Mouse (Mus musculus) embryonic facial prominence, embryonic 12.5 days (tissue): Measurements from ENCODE around the gene C2cd3. TPM values are rescaled to one million over a fixed set of nuclear protein-coding genes. Genes with fewer than 3 reads are reported as not detected.

Experiments used
- ATAC-seq: fragments of 200-750 bp; cut with Nextera tagmentation; 2 replicates; pipeline ENCODE4 v1.8.0; 2017; ENCODE audit not compliant: insufficient number of reproducible peaks, insufficient read depth, low FRiP score, low TSS enrichment
- H3K27ac ChIP-seq: fragments of 300-500 bp; sonication (generic); 2 replicates; pipeline ENCODE4 v1.5.1; 2016; ENCODE audit warnings: mild to moderate bottlenecking
- H3K27me3 ChIP-seq: fragments of 300-500 bp; sonication (generic); 2 replicates; pipeline ENCODE4 v1.6.1; 2016; ENCODE audit warnings: mild to moderate bottlenecking, moderate library complexity
- H3K36me3 ChIP-seq: fragments of 300-500 bp; sonication (generic); 2 replicates; pipeline ENCODE4 v1.6.1; 2016; ENCODE audit warnings: mild to moderate bottlenecking
- H3K4me1 ChIP-seq: fragments of 300-500 bp; sonication (generic); 2 replicates; pipeline ENCODE4 v1.6.1; 2016
- H3K4me2 ChIP-seq: fragments of 300-500 bp; sonication (generic); replicated peaks from 2 replicates; pipeline ENCODE4 v1.6.1; 2016; ENCODE audit warnings: mild to moderate bottlenecking, moderate library complexity
- H3K4me3 ChIP-seq: fragments of 300-500 bp; sonication (generic); 2 replicates; pipeline ENCODE4 v1.5.1; 2016; ENCODE audit warnings: mild to moderate bottlenecking
- H3K9ac ChIP-seq: fragments of 300-500 bp; sonication (generic); 2 replicates; pipeline ENCODE4 v1.6.1; 2016; ENCODE audit warnings: mild to moderate bottlenecking, moderate library complexity
- H3K9me3 ChIP-seq: fragments of 300-500 bp; sonication (generic); 2 replicates; pipeline ENCODE4 v1.6.1; 2016; ENCODE audit warnings: mild to moderate bottlenecking, moderate library complexity
- WGBS: fragments of 180-500 bp; shearing (Covaris S2); methylation state at CpG from one replicate; pipeline ENCODE4 v1.1.7; 2016; 5-methylcytosine and 5-hydroxymethylcytosine counted together
- polyA plus RNA-seq: library from polyadenylated mRNA; unstranded; fragments of >200 nt; fragmentation: Nextera tagmentation; extraction: Ambion mirVana; gene quantifications from 2 replicates; pipeline ENCODE4 v1.2.1, GENCODE M21; 2016

Gene C2cd3
- polyA plus RNA-seq, 1 experiment from 2014 or later = 32.6 TPM

DNA sequence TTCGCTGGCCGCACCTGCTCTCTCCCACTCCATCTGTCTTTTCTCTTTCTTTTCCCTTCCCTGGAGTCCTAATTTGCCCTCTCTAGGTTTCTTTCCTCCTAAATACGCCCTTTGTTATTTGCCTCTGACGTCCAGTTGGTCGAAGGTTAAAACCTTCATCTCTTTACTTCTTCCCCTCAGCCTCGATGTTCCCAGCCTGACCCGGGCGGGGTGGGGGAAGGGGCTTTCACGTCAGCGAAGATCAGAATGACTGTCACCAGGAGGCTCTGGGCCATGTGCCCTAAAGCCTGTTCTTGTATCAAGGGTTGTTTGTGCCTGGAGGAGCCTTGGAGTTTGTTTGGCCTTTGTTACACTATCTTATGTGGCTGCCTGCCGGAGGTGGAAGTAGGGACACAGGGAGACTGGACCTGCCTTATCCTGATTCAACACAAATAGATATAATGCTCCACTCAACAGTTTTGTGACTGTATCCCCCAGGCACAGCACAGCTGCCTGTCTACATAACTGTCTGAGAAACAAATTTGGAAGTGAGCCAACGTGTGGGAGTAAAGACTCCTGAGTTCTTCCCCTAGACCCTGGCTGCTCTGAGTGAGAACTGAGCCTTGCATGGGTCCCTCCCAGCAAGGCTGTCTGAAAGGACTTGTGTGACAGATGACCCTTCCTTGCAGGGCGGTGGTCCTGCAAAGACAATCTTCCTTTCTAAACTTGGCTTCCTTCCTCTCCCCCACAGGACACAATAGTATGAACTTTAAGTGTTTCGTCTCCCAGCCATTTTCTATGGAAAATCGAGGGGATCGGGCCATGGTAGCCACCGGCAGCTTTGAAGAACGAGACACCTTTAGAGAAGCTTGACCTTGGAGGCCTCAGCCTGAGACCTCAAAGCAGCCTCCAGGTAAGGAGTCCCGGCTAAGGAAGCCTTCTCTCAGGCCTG is 121.7 kb downstream of the C2cd3 start:
- WGBS = 35% methylated on average over 19 of the region's 19 CpGs
- Histone ChIP-seq H3K4me3 (peak overlapping the region; percentile 47), H3K4me2 (peak overlapping the region; percentile 95), H3K36me3 (peaks cover 20% of the 10 kb centered on the region), H3K27ac (peak overlapping the region; percentile 69; the same call in 1 of the 2 replicates), H3K4me1 (peaks cover 44% of the 10 kb centered on the region), H3K27me3 (0 out of 2 replicates have a peak, but pooled peaks cover 9% of the 10 kb centered on the region), H3K9me3 (no peaks in the 10 kb centered on the region), H3K9ac (peak overlapping the region; percentile 38)
- no peak; the same call in 1 of the 2 replicates for ATAC-seq

DNA sequence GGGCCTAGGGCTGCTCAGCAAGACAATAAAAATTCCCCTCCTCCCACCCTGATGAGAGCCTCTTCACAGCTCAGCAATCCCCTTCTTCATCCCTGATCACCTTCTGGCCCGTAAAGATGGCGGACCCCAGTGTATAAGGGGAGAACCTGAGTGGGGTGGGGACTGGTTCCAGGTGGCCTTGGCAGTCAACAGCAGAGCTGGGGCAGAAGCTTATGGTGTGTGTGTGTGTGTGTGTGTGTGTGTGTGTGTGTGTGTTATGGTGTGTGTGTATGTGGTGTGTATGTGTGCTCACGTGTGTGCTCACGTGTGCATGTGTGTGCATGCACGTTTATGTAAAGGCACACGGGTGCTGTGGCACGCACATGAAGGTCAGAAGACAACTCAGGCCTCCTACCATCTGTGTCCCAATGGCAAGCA is 122.4 kb downstream of the C2cd3 start:
- peak overlapping the region; percentile 69; the same call in 1 of the 2 replicates for H3K27ac ChIP-seq
- peaks cover 44% of the 10 kb centered on the region for H3K4me1 ChIP-seq
- H3K4me3 ChIP-seq = peak overlapping the region; percentile 47
- ATAC-seq = no peak
- H3K36me3 ChIP-seq = peaks cover 25% of the 10 kb centered on the region
- no peak overlapping the region for H3K9ac ChIP-seq
- no peaks in the 10 kb centered on the region for H3K9me3 ChIP-seq
- H3K4me2 ChIP-seq = peak overlapping the region; percentile 95
- H3K27me3 ChIP-seq = 0 out of 2 replicates have a peak, but pooled peaks cover 9% of the 10 kb centered on the region
- WGBS = 86% methylated on average over 7 of the region's 7 CpGs

DNA sequence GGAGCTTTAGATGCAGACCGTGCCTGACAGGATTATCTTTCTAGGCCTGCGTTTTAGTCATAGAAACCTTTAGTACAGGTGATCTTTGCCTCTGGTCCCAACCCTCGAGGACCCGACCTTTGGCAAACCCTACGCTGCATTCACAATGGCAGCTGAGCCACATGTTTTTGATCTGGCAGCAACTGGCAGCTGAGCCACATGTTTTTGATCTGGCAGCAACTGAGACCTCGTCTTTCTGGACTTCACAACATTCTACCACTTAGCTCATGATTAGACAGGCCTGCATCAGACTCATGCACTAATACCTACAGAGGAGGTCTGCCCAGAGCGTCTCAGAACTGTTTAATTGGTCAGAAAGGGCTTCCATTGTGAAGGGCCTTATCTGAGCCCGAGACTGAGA is 123.0 kb downstream of the C2cd3 start:
- Histone ChIP-seq H3K9ac (no peak overlapping the region), H3K9me3 (no peaks in the 10 kb centered on the region), H3K4me1 (peaks cover 44% of the 10 kb centered on the region), H3K4me2 (peak overlapping the region; percentile 95), H3K36me3 (peaks cover 30% of the 10 kb centered on the region), H3K4me3 (peak overlapping the region; percentile 22), H3K27ac (peak overlapping the region; percentile 86), H3K27me3 (0 out of 2 replicates have a peak, but pooled peaks cover 9% of the 10 kb centered on the region)
- ATAC-seq = no peak
- 18% methylated on average over 8 of the region's 8 CpGs for WGBS

DNA sequence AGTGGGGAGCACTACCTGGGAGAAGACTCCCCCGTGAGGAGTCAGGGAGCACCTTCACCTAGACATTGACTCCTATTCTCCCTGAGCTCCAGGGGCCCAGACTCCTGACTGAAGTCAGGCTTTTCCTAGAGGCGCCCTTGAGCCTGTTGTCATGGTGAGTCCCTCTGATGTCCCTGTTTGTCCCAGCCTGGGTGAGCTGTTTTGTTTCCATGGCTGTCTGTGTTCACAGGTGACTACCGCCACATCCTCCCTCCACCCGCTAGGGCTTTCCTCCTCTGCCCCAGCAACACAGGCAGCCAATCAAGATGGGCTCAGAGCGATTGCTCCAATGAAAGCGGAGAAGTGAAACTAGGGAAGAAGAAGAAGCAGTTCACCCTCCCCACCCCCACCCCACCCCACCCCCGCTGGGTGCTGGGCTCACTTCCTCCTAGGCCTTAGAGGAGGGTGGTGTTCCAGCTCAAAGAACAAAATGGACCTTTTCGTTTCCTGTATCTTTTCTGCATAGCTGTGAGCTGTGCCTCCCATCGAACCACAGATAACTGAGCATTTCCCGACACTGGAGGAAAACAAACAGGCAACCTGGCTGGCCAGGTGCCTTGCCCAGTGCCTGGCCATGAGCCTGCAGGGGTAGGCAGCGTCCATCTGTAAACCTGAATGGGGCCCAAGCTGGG is 123.7 kb downstream of the C2cd3 start:
- Histone ChIP-seq H3K36me3 (peaks cover 30% of the 10 kb centered on the region), H3K27ac (peak overlapping the region; percentile 86), H3K27me3 (0 out of 2 replicates have a peak, but pooled peaks cover 9% of the 10 kb centered on the region), H3K9me3 (no peaks in the 10 kb centered on the region), H3K4me2 (peak overlapping the region; percentile 95), H3K4me3 (peak overlapping the region; percentile 22), H3K4me1 (peaks cover 44% of the 10 kb centered on the region), H3K9ac (0 out of 2 replicates have a peak overlapping the region, but pooled peaks have one; percentile 12)
- 25% methylated on average over 11 of the region's 11 CpGs for WGBS
- ATAC-seq = peak; percentile 19; the same call in 1 of the 2 replicates

DNA sequence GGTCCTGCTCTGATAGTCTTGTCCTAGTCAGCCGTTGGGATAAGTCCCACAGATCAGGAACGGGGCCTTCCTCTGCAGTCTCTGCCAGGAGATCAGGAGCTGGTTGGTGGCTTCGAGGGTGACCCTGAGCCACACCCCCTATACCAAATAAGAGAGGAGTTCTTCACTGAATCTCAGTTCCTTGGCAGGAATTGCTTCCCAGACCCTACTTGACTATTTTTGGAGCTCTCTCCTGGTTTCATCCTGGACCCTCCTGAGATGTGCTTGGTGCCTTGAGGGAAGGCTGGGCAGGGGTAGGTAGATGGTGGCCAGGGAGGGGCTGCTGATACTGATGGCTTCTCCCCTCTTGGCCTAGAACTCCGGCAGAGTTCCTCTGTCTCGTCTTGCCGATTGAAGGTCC is 124.3 kb downstream of the C2cd3 start:
- Histone ChIP-seq H3K4me1 (peaks cover 44% of the 10 kb centered on the region), H3K9ac (no peak overlapping the region)
- WGBS = 82% methylated on average over 6 of the region's 6 CpGs

DNA sequence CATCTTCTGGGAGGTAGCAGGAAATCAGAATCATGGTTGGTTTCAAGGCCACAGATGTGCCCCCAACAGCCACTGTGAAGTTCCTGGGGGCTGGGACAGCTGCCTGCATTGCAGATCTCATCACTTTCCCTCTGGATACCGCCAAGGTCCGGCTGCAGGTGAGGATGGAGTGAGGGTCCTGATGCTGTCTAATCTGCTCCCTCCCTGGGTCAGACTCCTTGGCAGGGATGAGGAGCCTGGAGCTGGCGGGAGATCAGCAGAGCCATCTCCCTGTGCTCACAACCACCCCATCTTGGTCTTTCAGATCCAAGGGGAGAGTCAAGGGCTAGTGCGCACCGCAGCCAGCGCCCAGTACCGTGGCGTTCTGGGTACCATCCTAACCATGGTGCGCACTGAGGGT is 124.8 kb downstream of the C2cd3 start:
- Histone ChIP-seq H3K4me3 (no peak overlapping the region), H3K4me1 (peaks cover 44% of the 10 kb centered on the region), H3K9ac (no peak overlapping the region), H3K9me3 (no peaks in the 10 kb centered on the region), H3K4me2 (no peak overlapping the region; the same call in 1 of the 2 replicates), H3K36me3 (peaks cover 30% of the 10 kb centered on the region), H3K27me3 (0 out of 2 replicates have a peak, but pooled peaks cover 9% of the 10 kb centered on the region), H3K27ac (no peak overlapping the region)
- 97% methylated on average over 9 of the region's 9 CpGs for WGBS
- ATAC-seq = no peak

More for the DNA sequence above, 124.3 kb downstream of the C2cd3 start:
- H3K27me3 ChIP-seq = 0 out of 2 replicates have a peak, but pooled peaks cover 9% of the 10 kb centered on the region
- peak overlapping the region; percentile 95 for H3K4me2 ChIP-seq
- peak overlapping the region; percentile 86 for H3K27ac ChIP-seq
- H3K4me3 ChIP-seq = no peak overlapping the region
- no peaks in the 10 kb centered on the region for H3K9me3 ChIP-seq
- no peak for ATAC-seq
- H3K36me3 ChIP-seq = peaks cover 30% of the 10 kb centered on the region

DNA sequence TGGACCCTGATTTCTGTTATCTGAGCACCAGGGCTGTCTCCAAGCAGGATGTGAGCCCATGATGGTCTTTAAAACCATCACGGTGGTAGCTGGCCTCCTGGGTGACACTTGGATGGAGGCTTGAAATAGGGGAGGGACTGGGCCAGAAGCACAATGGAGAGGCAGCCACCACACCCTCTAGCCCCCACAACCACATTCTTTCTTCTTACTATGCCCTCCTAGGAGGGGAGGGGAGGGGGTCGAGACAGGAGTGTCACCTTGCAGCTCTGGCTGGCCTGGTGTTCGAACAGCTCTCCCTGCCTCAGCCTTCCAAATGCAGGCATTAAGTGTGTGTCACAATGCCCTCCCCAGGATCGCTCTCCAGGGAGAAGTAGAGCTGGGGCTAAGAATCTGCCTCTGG is 125.4 kb downstream of the C2cd3 start:
- no peak for ATAC-seq
- Histone ChIP-seq H3K9me3 (no peaks in the 10 kb centered on the region), H3K4me3 (no peak overlapping the region), H3K36me3 (peaks cover 30% of the 10 kb centered on the region), H3K27ac (no peak overlapping the region), H3K4me1 (peaks cover 44% of the 10 kb centered on the region), H3K27me3 (0 out of 2 replicates have a peak, but pooled peaks cover 8% of the 10 kb centered on the region), H3K9ac (no peak overlapping the region), H3K4me2 (no peak overlapping the region)
- 84% methylated on average over 4 of the region's 4 CpGs for WGBS

DNA sequence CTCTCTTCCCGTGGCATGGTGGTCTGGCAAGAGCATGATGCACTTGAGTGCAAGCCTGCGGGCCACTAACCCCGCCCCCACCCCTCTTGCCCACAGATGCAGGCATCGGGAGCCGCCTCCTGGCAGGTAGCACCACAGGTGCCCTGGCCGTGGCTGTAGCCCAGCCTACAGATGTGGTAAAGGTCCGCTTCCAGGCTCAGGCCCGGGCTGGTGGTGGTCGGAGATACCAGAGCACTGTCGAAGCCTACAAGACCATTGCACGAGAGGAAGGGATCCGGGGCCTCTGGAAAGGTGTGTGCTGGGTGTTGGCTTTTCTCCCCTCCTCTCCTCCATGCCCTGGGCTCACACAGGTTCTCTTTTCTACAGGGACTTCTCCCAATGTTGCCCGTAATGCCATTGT is 125.9 kb downstream of the C2cd3 start:
- Histone ChIP-seq H3K9ac (no peak overlapping the region), H3K4me2 (no peak overlapping the region), H3K4me3 (no peak overlapping the region), H3K27me3 (0 out of 2 replicates have a peak, but pooled peaks cover 2% of the 10 kb centered on the region), H3K9me3 (no peaks in the 10 kb centered on the region), H3K36me3 (peaks cover 30% of the 10 kb centered on the region), H3K4me1 (peaks cover 39% of the 10 kb centered on the region), H3K27ac (no peak overlapping the region)
- no peak for ATAC-seq
- 90% methylated on average over 13 of the region's 13 CpGs for WGBS

DNA sequence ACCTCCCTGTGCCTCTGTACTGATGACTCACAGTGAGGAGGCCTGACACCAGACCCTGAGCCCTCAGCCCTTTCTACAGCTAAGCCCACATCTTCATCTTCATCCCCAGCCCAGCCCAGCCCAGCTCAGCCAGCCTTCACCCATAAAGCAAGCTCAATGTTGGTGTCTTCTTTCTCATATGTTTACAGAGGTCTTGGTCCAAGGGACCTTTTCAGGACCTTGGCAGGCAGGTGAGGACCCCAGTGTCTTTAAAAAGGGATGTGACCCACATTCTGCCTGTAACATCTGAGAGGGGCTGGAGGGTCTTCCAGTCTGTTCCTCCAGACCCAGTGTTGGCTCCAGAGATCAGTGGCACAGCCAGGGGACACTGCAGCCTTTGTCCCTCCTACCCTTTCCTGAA is 127.4 kb downstream of the C2cd3 start:
- H3K4me1 ChIP-seq = peaks cover 24% of the 10 kb centered on the region
- no peak for ATAC-seq

DNA sequence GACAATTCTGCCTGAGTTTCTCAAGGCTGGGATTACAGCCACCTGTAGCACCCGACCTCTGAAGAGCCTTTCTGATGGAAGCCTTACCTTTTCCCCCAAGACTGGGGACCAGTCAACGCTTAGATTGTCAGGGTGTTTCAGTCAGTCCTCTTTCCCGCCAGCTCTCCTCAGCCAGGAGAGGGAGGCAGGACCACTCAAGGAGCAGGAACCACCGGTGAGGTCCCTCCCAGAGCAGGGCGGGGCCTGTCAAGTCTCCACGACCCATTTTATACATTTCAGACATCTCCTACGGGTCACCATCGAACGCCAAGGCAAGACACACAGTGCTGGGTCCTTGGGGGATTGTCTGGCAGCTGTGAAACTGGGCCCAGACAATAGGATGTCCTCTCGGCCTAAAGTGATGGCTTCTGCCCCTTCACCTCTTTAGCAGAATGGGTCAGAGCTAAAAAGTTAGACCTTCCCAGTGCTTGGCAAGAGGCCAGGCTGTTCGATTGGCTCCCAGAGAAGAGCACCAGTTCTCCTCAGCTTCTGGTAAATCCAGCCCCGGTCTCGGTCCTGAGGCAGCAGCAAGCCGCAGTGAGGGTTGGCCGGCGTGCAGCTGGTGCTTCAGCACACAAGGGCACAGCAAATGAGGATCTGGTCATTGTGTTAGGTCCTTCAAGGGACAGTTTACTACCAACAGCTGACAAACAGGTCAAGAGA is 128.4 kb downstream of the C2cd3 start:
- no peak overlapping the region for H3K4me3 ChIP-seq
- H3K9me3 ChIP-seq = no peaks in the 10 kb centered on the region
- H3K27me3 ChIP-seq = no peaks in the 10 kb centered on the region
- WGBS = 73% methylated on average over 16 of the region's 16 CpGs
- no peak overlapping the region for H3K9ac ChIP-seq
- H3K27ac ChIP-seq = no peak overlapping the region
- peaks cover 30% of the 10 kb centered on the region for H3K36me3 ChIP-seq
- peaks cover 17% of the 10 kb centered on the region for H3K4me1 ChIP-seq
- H3K4me2 ChIP-seq = no peak overlapping the region
- ATAC-seq = no peak

More for the DNA sequence above, 127.4 kb downstream of the C2cd3 start:
- no peak overlapping the region for H3K4me2 ChIP-seq
- H3K36me3 ChIP-seq = peaks cover 30% of the 10 kb centered on the region
- no peaks in the 10 kb centered on the region for H3K9me3 ChIP-seq
- no peak overlapping the region for H3K4me3 ChIP-seq
- no peak overlapping the region for H3K27ac ChIP-seq
- H3K27me3 ChIP-seq = no peaks in the 10 kb centered on the region
- H3K9ac ChIP-seq = no peak overlapping the region
